Mouse (Mus musculus) midbrain, embryonic 16.5 days (tissue): ENCODE results near the gene Gramd4. TPM values are rescaled to one million over a fixed set of nuclear protein-coding genes. Genes with fewer than 3 reads are reported as not detected.
A peak's percentile ranks its signal among the peaks of the same experiment; 100 is the strongest.

ENCODE experiments used
- ATAC-seq: fragments of 200-750 bp; cut with Nextera tagmentation; 2 replicates; pipeline ENCODE4 v1.8.0; 2017; ENCODE audit warnings: moderate TSS enrichment
- H3K27ac ChIP-seq: fragments of 300-500 bp; sonication (generic); 2 replicates; pipeline ENCODE4 v1.5.1; 2014; ENCODE audit warnings: mild to moderate bottlenecking, low read length, mixed read lengths
- H3K27me3 ChIP-seq: fragments of 300-500 bp; sonication (generic); 2 replicates; pipeline ENCODE4 v1.6.1; 2014; ENCODE audit warnings: low read depth, low read length, mixed read lengths; ENCODE audit not compliant: control insufficient read depth, insufficient read depth
- H3K36me3 ChIP-seq: fragments of 300-500 bp; sonication (generic); 2 replicates; pipeline ENCODE4 v1.6.1; 2014; ENCODE audit warnings: mild to moderate bottlenecking, low read length, moderate library complexity, mixed read lengths; ENCODE audit not compliant: control insufficient read depth, insufficient read depth
- H3K4me1 ChIP-seq: fragments of 300-500 bp; sonication (generic); 2 replicates; pipeline ENCODE4 v1.6.1; 2014; ENCODE audit warnings: mild to moderate bottlenecking, low read length, mixed read lengths; ENCODE audit not compliant: control insufficient read depth, insufficient read depth
- H3K4me2 ChIP-seq: fragments of 300-500 bp; sonication (generic); 2 replicates; pipeline ENCODE4 v1.6.1; 2014; ENCODE audit warnings: mild to moderate bottlenecking, low read length, mixed read lengths
- H3K4me3 ChIP-seq: fragments of 300-500 bp; sonication (generic); 2 replicates; pipeline ENCODE4 v1.5.1; 2014; ENCODE audit warnings: low read depth, mild to moderate bottlenecking, low read length, moderate library complexity, mixed read lengths
- H3K9ac ChIP-seq: fragments of 300-500 bp; sonication (generic); 2 replicates; pipeline ENCODE4 v1.6.1; 2014; ENCODE audit warnings: low read depth, low read length, mixed read lengths
- H3K9me3 ChIP-seq: fragments of 300-500 bp; sonication (generic); replicated peaks from 2 replicates; pipeline ENCODE4 v1.6.1; 2014; ENCODE audit warnings: mild to moderate bottlenecking, low read length, mixed read lengths; ENCODE audit not compliant: control insufficient read depth, poor library complexity, severe bottlenecking
- WGBS: fragments of 180-500 bp; shearing (Covaris S2); extraction: QIAGEN DNeasy Blood & Tissue Kit; methylation state at CpG from one replicate; pipeline ENCODE4 v1.1.7; 2014; 5-methylcytosine and 5-hydroxymethylcytosine counted together
- polyA plus RNA-seq: library from polyadenylated mRNA; unstranded; fragments of >200 nt; fragmentation: Nextera tagmentation; extraction: Ambion mirVana; gene quantifications from 2 replicates; pipeline ENCODE4 v1.2.1, GENCODE M21; 2015

The Gramd4 gene
- polyA plus RNA-seq, 1 experiment from 2014 or later: 36.7 TPM

DNA sequence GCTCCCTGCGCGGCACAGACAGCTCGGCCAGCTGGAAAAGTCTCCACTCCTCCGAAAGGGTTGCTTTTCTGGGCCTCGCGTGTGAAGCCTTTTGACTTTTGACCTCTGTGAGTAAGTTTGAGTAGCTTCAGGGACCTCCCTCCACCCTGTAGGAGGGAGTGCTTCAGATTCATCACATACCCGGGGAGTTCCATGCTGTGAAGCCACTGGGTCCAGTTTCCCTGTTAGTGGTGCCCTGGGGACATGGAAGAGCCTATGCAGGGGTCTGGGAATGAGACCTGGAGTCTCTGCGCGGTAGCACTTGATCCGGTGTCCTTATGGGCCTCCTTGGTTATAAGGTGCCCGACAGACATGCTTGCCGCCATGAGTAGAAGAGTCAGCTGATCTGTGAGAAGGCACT lies 24.2 kb downstream of the Gramd4 start:
- H3K27ac ChIP-seq: no peak overlapping the region
- no peaks in the 10 kb centered on the region for H3K36me3 ChIP-seq
- no peak overlapping the region for H3K4me3 ChIP-seq
- 44% methylated on average over 12 of the region's 12 CpGs for WGBS
- H3K27me3 ChIP-seq: no peaks in the 10 kb centered on the region
- no peak for ATAC-seq
- H3K9me3 ChIP-seq: no peaks in the 10 kb centered on the region
- H3K4me2 ChIP-seq: no peak overlapping the region
- H3K4me1 ChIP-seq: peaks cover 47% of the 10 kb centered on the region
- no peak overlapping the region for H3K9ac ChIP-seq

DNA sequence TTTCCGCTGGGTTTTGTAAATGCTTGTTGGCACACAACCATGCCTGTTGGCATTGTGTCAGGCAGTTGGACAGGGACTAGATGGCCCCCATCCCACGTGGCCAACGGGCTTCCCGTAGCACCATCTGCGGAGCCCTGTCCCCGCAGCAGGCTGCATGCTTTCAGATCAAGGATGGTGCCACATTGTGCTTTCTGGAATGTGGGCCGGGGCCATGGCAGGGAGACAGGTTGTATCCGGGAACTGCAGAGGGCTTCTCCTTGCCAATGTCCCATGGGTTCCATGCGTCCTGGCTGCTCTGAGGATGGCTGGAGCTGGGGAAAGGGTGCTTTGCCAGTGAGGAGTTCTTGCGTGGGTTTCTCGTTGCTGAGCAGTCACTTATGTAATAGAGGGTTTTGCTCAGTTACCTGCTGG lies 25.1 kb downstream of the Gramd4 start:
- Histone ChIP-seq H3K9ac (no peak overlapping the region), H3K27me3 (no peaks in the 10 kb centered on the region), H3K4me2 (no peak overlapping the region), H3K4me1 (peaks cover 56% of the 10 kb centered on the region), H3K27ac (no peak overlapping the region), H3K36me3 (no peaks in the 10 kb centered on the region), H3K4me3 (no peak overlapping the region), H3K9me3 (no peaks in the 10 kb centered on the region)
- WGBS: 80% methylated on average over 11 of the region's 11 CpGs
- ATAC-seq: no peak

DNA sequence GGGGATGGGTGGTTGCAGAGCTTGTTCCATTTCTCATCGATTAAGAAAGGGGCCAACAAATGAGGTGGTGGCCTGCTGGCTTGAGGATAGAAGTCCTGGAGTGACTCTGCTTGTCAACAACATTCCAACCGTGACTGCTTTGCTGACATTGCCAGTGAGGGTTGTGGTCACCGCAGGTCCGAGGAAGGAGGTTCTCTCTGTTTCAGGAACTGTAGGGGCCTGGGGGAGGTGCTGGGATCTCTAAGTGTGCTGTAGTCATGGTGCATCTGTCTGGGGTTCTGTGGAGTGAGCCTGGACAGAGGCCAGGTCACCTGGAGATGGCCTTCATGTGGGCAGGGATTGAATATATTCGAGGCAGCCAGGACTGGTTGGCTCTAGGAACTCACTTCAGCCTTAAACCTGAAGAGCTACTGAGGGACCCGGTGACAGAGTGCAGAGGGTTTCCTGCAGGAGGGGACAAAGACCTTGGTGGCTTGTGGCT lies 25.8 kb downstream of the Gramd4 start:
- no peaks in the 10 kb centered on the region for H3K9me3 ChIP-seq
- peaks cover 62% of the 10 kb centered on the region for H3K4me1 ChIP-seq
- no peak overlapping the region for H3K4me3 ChIP-seq
- H3K4me2 ChIP-seq: no peak overlapping the region
- no peaks in the 10 kb centered on the region for H3K27me3 ChIP-seq
- ATAC-seq: no peak
- no peak overlapping the region for H3K27ac ChIP-seq
- H3K36me3 ChIP-seq: no peaks in the 10 kb centered on the region
- WGBS: 45% methylated on average over 6 of the region's 6 CpGs
- H3K9ac ChIP-seq: no peak overlapping the region

DNA sequence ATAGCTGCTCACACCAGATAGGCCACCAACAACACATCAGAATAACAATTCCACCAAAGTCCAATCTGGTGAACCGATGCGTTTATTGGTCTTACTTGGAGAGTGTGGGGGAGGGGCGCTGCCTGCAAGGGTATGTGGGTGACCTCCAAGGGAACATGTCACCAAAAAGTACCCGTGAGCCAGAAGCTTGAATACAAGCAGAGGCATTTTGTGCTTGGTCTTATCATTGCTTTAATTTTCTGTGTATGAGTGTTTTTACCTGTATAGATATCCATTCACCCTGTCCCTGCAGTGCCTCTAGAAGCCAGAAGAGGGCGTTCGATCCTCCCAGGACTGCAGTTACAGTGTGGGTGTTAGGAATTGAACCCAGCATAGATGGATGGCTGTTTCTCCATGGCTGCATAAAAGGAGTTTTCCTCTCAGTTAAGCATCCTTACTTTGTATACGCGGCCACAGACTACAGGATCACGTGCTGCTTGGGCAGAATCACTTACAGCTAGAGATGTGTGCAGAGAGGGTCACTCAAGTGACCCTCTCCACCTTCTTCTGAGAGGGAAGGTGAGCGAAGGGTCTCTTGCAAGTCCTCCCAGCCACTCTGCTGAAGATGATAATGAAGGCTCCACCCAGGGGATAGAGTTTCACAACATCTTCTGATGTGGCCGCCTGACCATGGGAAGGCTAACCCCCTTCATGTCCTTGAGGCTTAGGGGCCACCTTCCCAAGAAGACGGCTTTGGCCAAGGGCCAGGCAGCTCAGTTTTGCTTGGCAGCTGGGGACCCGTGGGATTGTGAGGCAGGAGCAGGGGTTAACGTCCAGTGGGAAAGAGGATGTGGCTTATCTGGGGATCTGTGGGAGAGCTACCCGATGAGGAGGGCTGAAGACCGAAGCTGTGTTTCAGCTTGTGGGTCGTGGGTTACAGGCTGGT lies 28.1 kb downstream of the Gramd4 start:
- Histone ChIP-seq H3K4me3 (no peak overlapping the region), H3K4me2 (0 out of 2 replicates have a peak overlapping the region, but pooled peaks have one; percentile 7), H3K4me1 (peaks cover 75% of the 10 kb centered on the region), H3K9ac (peak overlapping the region; percentile 2; the same call in 1 of the 2 replicates), H3K9me3 (no peaks in the 10 kb centered on the region), H3K27ac (peak overlapping the region; percentile 83), H3K27me3 (no peaks in the 10 kb centered on the region), H3K36me3 (no peaks in the 10 kb centered on the region)
- ATAC-seq: no peak
- WGBS: 24% methylated on average over 17 of the region's 17 CpGs

DNA sequence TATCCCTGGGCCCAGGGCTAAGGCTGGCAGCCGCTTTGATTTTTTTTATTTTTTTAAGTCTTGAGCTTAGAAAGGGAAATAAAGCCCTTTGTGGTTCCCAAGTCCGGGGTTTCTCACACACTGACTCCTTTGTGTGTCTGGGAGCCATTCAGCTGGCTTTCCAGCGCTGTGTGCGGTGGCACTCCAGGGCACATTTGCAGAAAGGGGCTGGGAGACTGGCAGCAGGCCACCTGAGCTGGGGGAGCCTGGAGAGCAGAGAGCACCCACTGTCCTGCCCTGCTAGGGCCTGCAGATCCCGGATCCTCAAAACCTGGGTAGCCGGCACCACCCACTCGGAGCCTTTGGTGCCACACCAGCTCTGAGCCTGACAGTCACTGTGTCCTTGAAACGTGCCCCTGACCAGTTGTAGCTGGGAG lies 28.8 kb downstream of the Gramd4 start:
- Histone ChIP-seq H3K9me3 (no peaks in the 10 kb centered on the region), H3K9ac (peak overlapping the region; percentile 44), H3K4me1 (peaks cover 70% of the 10 kb centered on the region), H3K27me3 (no peaks in the 10 kb centered on the region), H3K4me2 (peak overlapping the region; percentile 17; the same call in 1 of the 2 replicates), H3K4me3 (no peak overlapping the region; the same call in 1 of the 2 replicates), H3K27ac (peak overlapping the region; percentile 83), H3K36me3 (no peaks in the 10 kb centered on the region)
- WGBS: 30% methylated on average over 8 of the region's 8 CpGs
- peak; percentile 59 for ATAC-seq

DNA sequence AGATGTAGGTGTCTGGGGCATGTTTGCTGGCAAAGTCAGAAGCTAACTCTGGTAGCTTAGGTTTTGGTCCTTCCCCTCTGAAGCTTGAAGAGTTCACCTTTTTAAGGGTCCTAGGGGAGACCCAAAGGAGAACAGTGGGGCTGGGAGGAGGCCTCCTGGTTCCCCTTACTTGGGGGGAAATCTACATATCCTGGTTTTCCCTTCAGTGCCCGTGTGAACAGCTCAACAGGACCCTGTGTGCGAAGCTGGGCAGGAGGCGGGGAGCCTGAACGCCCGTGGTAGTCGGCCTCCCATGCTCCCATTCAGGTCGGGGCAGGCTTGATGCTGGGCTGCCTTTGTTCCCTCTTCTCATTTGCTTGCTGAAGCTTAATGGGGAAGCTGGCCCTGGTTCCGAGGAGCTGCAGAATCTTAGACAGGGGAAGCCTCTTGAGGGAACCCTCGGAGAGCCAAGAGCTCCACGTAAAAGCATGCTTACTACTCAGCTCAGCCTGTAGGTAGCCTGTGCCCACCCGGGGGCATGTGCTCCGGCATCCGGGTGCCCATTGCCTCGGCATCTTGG lies 30.2 kb downstream of the Gramd4 start:
- 0 out of 2 replicates have a peak overlapping the region, but pooled peaks have one; percentile 22 for H3K9ac ChIP-seq
- no peaks in the 10 kb centered on the region for H3K27me3 ChIP-seq
- H3K4me1 ChIP-seq: peaks cover 64% of the 10 kb centered on the region
- WGBS: 15% methylated on average over 14 of the region's 14 CpGs
- H3K4me2 ChIP-seq: peak overlapping the region; percentile 4; the same call in 1 of the 2 replicates
- ATAC-seq: peak; percentile 37; the same call in 1 of the 2 replicates
- no peaks in the 10 kb centered on the region for H3K36me3 ChIP-seq
- H3K9me3 ChIP-seq: no peaks in the 10 kb centered on the region
- H3K27ac ChIP-seq: peak overlapping the region; percentile 83
- no peak overlapping the region for H3K4me3 ChIP-seq

DNA sequence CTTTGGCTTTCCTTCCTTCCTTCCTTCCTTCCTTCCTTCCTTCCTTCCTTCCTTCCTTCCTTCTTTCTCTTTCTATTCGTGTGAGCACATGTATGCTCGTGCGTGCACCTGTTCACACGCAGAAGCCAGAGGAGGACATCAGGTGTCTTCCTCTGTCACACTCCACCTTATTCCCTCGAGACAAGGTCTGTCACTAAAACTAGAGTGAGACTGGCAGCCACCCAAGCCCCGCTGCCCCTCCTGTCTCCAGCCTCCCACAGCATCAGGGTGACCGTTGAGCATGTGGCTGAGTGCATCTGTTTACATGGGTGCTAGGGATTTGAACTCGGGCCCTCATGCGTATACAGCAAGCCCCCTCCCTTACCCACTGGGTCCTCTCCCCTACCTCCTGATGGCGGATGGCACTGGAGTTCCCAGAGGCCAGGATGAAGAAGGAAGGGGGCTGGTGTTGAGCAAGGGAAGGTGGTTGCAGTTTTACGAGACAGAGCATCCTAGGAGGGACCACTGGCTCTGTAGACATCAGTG lies 30.8 kb downstream of the Gramd4 start:
- Histone ChIP-seq H3K4me1 (peaks cover 58% of the 10 kb centered on the region), H3K4me2 (no peak overlapping the region; the same call in 1 of the 2 replicates), H3K36me3 (no peaks in the 10 kb centered on the region), H3K27ac (peak overlapping the region; percentile 83), H3K9me3 (no peaks in the 10 kb centered on the region), H3K27me3 (no peaks in the 10 kb centered on the region), H3K4me3 (no peak overlapping the region), H3K9ac (no peak overlapping the region)
- 81% methylated on average over 11 of the region's 11 CpGs for WGBS
- no peak for ATAC-seq

DNA sequence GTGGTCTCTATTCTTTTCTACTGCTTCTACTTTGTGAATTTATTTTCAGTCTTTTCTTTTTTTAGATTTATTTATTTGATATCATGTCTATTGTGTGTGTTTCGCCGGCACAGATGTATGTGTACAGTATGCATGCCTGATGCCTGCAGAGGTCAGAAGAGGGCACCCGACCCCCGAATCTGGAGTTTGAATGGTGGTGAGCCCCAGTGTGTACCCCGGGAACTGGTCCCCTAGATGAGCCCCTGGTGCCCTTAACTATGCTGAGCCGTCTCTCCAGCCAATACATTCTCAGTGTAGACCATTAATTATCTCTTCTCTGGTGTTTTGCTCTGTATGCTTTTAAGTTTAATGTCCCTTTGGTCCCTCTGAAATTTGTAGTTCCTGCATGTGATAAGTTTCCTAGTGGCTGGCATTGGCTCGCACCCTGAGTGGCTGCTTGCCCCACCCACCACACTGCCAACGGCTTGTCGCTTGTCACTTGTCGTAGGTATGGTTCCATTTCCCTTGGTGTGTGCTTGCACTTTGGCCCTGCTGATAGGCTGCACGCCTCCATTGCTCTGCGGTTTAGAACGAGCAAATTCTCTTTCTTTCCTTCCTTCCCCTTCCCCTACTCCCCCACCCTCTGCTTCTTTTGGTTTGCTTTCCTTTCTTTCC lies 31.7 kb downstream of the Gramd4 start:
- Histone ChIP-seq H3K9me3 (no peaks in the 10 kb centered on the region), H3K4me2 (no peak overlapping the region), H3K4me3 (no peak overlapping the region), H3K36me3 (no peaks in the 10 kb centered on the region), H3K27me3 (no peaks in the 10 kb centered on the region), H3K27ac (peak overlapping the region; percentile 50; the same call in 1 of the 2 replicates), H3K9ac (no peak overlapping the region), H3K4me1 (peaks cover 50% of the 10 kb centered on the region)
- WGBS: 87% methylated on average over 13 of the region's 13 CpGs
- no peak for ATAC-seq
